Mouse (Mus musculus) regulatory T cell (primary cell): ENCODE results near the gene Surf1.
"Not testable (repeated sequence)": the region's sequence is repeated elsewhere in the genome, so short reads cannot be mapped to it uniquely, and the experiment has no call there.

Source experiments
- in situ Hi-C: fragments of 300-600 bp; cut with MboI, MseI; formaldehyde crosslinking; loops from one replicate; pipeline ENCODE4 v1.15.1; 2025; ENCODE audit warnings: high pct_unique_total_duplicates

Surf1 gene

GRCm38 (mm10) chr2:26901834-26902400, 14.4 kb downstream of the Surf1 start:
- in situ Hi-C loops: loop anchor here (5.0 to 25.0 kb wide), 4 partner anchors 417 to 1940 kb away; partner anchors contain the start of genes Dph7, Entr1, Pmpca and Rnf224

DNA sequence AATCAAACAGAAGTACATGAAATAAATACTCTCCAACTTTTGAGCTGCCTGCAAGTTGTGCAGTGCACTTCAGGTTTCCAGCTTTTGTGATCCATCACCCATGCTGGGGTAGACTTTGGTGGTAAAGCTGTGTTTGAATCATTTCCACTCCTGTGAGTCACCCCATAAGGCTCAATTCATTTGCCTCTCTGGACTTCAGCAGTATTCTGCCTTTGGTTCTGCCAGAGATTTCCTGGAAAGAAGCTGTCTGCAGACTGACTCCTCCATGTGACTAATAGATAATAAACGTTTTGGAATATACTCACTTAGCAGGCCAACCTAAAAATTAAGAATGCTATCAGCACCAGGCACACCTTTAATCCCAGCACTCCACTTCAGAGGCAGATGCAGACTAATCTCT, 15.6 kb downstream of the Surf1 start:
- in situ Hi-C loops: loop anchor here (5.0 to 25.0 kb wide), 4 partner anchors 416 to 1938 kb away; partner anchors contain the start of genes Dph7, Entr1, Pmpca and Rnf224

DNA sequence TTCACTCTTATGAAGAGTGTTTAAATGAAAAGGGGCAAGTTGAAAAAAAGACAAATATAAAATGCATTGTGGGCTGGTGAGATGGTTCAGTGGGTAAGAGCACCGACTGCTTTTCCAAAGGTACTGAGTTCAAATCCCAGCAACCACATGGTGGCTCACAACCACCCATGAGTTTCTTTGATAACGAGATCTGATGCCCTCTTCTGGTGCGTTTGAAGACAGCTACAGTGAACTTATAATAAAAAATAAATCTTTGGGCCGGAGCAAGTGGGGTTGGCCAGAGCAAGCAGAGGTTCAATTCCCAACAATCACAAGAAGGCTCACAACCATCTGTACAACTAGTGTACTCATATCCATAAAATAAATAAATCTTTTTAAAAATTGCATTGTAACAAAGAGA, 20.4 kb downstream of the Surf1 start:
- in situ Hi-C loops: no loop called here

DNA sequence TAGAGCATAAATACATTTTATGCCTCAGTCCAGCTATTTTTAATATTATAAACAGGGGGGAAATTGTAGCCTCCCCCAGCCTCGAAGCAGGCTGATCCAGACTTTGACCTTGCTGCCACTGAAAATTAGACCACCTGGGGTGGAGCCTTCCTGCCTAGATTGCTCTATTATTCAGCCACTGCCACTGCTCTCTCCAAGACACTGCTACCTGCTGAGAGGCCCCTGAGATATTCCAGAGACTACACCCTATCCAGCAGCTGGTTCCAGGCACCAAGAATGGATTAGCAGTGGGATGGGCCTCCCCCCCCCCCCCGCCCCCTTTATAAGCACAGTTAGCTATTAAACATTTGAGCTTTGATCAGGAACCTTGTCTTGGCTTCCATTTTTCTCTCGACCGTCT, 30.2 kb downstream of the Surf1 start:
- in situ Hi-C loops: not testable (repeated sequence)

DNA sequence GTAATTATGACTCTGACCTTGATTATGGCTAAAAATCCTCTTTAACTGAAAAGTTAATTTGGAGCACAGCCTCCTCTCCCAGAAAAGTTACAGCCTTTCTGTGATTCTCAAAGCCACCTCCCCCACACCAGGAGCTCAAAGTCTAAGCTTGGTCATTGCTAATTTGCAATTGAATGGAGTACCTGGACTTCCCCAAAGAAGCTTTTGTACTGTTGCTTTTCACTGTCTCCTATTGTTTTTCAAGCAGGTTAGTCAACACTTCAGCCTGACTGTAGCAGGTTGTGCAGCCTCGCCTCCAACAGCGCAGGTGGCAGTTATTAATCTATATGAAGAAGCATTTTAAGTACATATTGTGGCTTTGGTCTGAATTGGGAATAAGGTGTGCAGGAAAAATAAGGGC, 30.8 kb downstream of the Surf1 start:
- in situ Hi-C loops: not testable (repeated sequence)

- in situ Hi-C loops: no loop called here
Measured at GRCm38 (mm10) chr2:26878571-26878970, 37.8 kb downstream of the Surf1 start.

- in situ Hi-C loops: no loop called here
Measured at GRCm38 (mm10) chr2:26870666-26871065, 45.7 kb downstream of the Surf1 start.

GRCm38 (mm10) chr2:26864879-26865278, 51.5 kb downstream of the Surf1 start, which contains the start of gene Abo:
Gene Abo (minus strand): TSS chr2:26864979.
- in situ Hi-C loops: no loop called here
